Mouse (Mus musculus) kidney, postnatal 0 days (tissue): Measurements from ENCODE around the gene Ppfibp1. TPM values are rescaled to one million over a fixed set of nuclear protein-coding genes. Genes with fewer than 3 reads are reported as not detected.
A peak's percentile ranks its signal among the peaks of the same experiment; 100 is the strongest.

Experiments
- ATAC-seq: fragments of 200-750 bp; cut with Nextera tagmentation; replicated peaks from 2 replicates; pipeline ENCODE4 v1.8.0; 2017; ENCODE audit warnings: low read depth, moderate number of reproducible peaks, moderate TSS enrichment, moderate library complexity; ENCODE audit not compliant: low FRiP score
- DNase-seq: peaks from one replicate; pipeline ENCODE4 v3.0.0-alpha.2; 2016; ENCODE audit warnings: low spot score
- H3K27ac ChIP-seq: fragments of 300-500 bp; sonication (generic); 2 replicates; pipeline ENCODE4 v1.5.1; 2014; ENCODE audit warnings: mild to moderate bottlenecking
- H3K27me3 ChIP-seq: fragments of 300-500 bp; sonication (generic); 2 replicates; pipeline ENCODE4 v1.6.1; 2014; ENCODE audit warnings: low read length, mixed read lengths; ENCODE audit not compliant: insufficient read depth
- H3K36me3 ChIP-seq: fragments of 300-500 bp; sonication (generic); 2 replicates; pipeline ENCODE4 v1.6.1; 2014; ENCODE audit warnings: low read length, mixed read lengths; ENCODE audit not compliant: insufficient read depth
- H3K4me1 ChIP-seq: fragments of 300-500 bp; sonication (generic); replicated peaks from 2 replicates; pipeline ENCODE4 v1.6.1; 2014; ENCODE audit warnings: antibody characterized with exemption, low read length, mixed read lengths; ENCODE audit not compliant: insufficient read depth
- H3K4me2 ChIP-seq: fragments of 300-500 bp; sonication (generic); 2 replicates; pipeline ENCODE4 v1.6.1; 2014; ENCODE audit warnings: mild to moderate bottlenecking, low read length, moderate library complexity, mixed read lengths
- H3K4me3 ChIP-seq: fragments of 300-500 bp; sonication (generic); replicated peaks from 2 replicates; pipeline ENCODE4 v1.5.1; 2014; ENCODE audit warnings: low read depth, low read length
- H3K9ac ChIP-seq: fragments of 300-500 bp; sonication (generic); 2 replicates; pipeline ENCODE4 v1.6.1; 2014; ENCODE audit warnings: low read depth, low read length
- H3K9me3 ChIP-seq: fragments of 300-500 bp; sonication (generic); replicated peaks from 2 replicates; pipeline ENCODE4 v1.6.1; 2016; ENCODE audit warnings: low read length, inconsistent platforms, mixed read lengths
- CTCF ChIP-seq: IDR thresholded peaks from 2 replicates; pipeline ENCODE4 v1.5.1; 2016; ENCODE audit warnings: antibody characterized with exemption, low read depth, mild to moderate bottlenecking, moderate library complexity
- WGBS: fragments of 180-500 bp; shearing (Covaris S2); extraction: QIAGEN DNeasy Blood & Tissue Kit; methylation state at CpG from one replicate; pipeline ENCODE4 v1.1.7; 2014; 5-methylcytosine and 5-hydroxymethylcytosine counted together
- polyA plus RNA-seq: library from polyadenylated mRNA; unstranded; fragments of >200 nt; fragmentation: Nextera tagmentation; extraction: Ambion mirVana; gene quantifications from 2 replicates; pipeline ENCODE4 v1.2.1, GENCODE M21; 2015

The Ppfibp1 gene
- polyA plus RNA-seq, 1 experiment from 2014 or later, result 55.9 TPM

- H3K36me3 ChIP-seq, result no peaks in the 10 kb centered on the region
- H3K27me3 ChIP-seq, result no peaks in the 10 kb centered on the region
- H3K4me1 ChIP-seq, result peaks cover 12% of the 10 kb centered on the region; the same call in 1 of the 2 replicates
- no peak overlapping the region for H3K27ac ChIP-seq
- DNase-seq (peak; percentile 31), ATAC-seq (peak; percentile 57; the same call in 1 of the 2 replicates)
- 45% methylated on average over 9 of the region's 9 CpGs for WGBS
- TF ChIP-seq CTCF, result no peak
- H3K9ac ChIP-seq, result no peak overlapping the region
- no peaks in the 10 kb centered on the region for H3K9me3 ChIP-seq
- no peak overlapping the region for H3K4me2 ChIP-seq
- no peak overlapping the region for H3K4me3 ChIP-seq
Measured at GRCm38 (mm10) chr6:146959908-146960680, 71.8 kb downstream of the Ppfibp1 start.

DNA sequence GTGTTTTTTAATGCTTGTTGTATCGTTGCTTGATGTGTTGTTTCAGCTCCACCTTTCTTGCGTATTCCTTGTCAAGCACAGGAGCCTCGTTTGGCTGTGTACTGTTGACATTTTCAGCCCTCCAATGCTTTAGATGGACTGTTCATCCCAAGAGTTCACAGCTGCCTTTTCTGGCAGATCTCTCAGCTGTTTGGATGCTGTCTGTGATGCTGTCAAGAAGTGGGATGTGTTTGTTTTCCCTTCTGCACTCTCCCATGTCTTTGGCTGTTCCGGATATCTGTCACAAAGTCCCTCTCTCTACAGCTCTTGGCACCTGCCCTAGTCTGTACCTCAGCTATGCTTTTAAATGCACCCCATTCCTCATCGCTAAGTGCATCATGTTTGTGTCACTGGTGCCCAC lies 72.7 kb downstream of the Ppfibp1 start:
- Histone ChIP-seq H3K27ac (no peak overlapping the region), H3K4me2 (no peak overlapping the region), H3K4me3 (no peak overlapping the region), H3K9me3 (no peaks in the 10 kb centered on the region), H3K36me3 (no peaks in the 10 kb centered on the region), H3K9ac (no peak overlapping the region), H3K4me1 (peaks cover 13% of the 10 kb centered on the region; the same call in 1 of the 2 replicates), H3K27me3 (no peaks in the 10 kb centered on the region)
- WGBS, result 69% methylated on average over 5 of the region's 5 CpGs
- no peak for DNase-seq
- TF ChIP-seq CTCF, result no peak
- ATAC-seq, result no peak

DNA sequence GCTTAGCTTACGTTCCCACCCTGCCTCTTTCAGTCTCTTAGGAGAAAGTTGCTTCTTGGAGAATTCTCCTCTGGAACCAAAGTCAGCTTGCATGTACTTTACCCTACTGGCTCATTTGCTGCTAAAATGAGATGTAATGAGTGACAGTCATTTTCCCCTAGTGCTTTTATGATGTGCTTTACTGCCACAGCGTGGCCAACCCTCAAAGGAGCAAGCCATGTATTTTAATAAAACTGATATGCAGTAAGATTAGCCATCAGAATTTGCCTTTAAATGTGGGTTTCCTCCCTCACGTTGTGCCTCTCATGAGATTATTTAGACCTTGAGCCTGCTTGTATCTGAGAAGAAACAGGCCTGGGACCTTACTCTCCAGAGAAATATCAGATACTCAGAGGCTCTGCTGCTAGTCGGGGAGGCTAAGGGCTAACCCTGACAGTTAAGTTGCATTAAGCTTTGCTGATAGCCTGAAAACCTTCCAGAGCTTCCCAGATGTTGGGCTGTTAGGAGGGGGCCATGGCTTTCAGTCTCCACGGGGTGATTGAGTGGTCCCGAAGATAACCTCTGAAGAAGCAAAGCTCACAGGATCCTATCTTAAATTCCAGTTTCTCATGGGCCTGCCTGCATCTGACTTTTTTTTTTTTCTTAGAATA lies 73.7 kb downstream of the Ppfibp1 start:
- H3K27me3 ChIP-seq, result no peaks in the 10 kb centered on the region
- H3K4me3 ChIP-seq, result no peak overlapping the region
- peak; percentile 53 for DNase-seq
- 58% methylated on average over 6 of the region's 6 CpGs for WGBS
- no peak overlapping the region for H3K4me2 ChIP-seq
- no peak for ATAC-seq
- peaks cover 18% of the 10 kb centered on the region; the same call in 1 of the 2 replicates for H3K4me1 ChIP-seq
- H3K36me3 ChIP-seq, result no peaks in the 10 kb centered on the region
- H3K9me3 ChIP-seq, result no peaks in the 10 kb centered on the region
- peak; percentile 63 for TF ChIP-seq CTCF
- H3K9ac ChIP-seq, result no peak overlapping the region
- no peak overlapping the region for H3K27ac ChIP-seq

DNA sequence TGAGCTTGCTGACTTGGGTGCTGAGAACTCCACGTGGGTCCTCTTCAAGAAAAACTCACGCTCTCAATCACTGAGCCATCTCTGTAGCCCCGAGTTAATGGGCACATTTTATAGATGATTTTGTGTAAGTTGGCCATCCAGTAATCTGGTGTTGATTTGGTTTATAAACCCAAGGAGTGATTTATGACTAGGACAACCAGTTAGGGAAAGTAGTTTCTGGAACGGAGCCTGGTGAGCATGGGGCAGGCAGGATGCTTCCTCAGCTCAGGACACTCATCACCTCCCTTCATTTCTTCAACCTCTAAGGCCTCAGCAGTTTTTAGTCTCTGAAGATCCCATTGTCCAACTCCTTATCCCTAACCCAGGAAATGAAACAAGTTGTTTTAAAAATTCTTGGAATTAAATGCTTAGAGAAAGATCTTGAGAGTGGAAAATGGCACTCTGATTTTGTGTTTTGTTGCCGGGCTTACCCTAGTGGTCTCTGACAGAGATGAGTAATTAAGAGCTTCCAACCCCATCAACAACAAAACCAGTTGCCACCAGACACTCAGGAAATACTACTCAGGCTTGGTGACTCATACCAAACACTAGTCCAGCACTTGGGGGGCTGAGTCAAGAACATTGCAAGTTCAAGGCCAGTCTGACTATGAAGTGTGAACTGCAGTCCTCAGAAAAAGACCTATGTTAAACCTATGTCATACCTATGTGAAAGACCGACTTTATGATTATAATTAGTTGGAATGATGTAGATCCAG lies 75.3 kb downstream of the Ppfibp1 start:
- Histone ChIP-seq H3K9me3 (no peaks in the 10 kb centered on the region), H3K27ac (no peak overlapping the region), H3K4me3 (no peak overlapping the region), H3K9ac (no peak overlapping the region), H3K4me2 (no peak overlapping the region), H3K4me1 (peaks cover 18% of the 10 kb centered on the region; the same call in 1 of the 2 replicates), H3K27me3 (no peaks in the 10 kb centered on the region), H3K36me3 (no peaks in the 10 kb centered on the region)
- WGBS, result 69% methylated on average over 6 of the region's 6 CpGs
- TF ChIP-seq CTCF, result no peak
- ATAC-seq (no peak), DNase-seq (no peak)

- H3K4me1 ChIP-seq, result peaks cover 13% of the 10 kb centered on the region; the same call in 1 of the 2 replicates
- H3K9me3 ChIP-seq, result no peaks in the 10 kb centered on the region
- H3K4me2 ChIP-seq, result no peak overlapping the region
- H3K4me3 ChIP-seq, result no peak overlapping the region
- no peak overlapping the region for H3K27ac ChIP-seq
- H3K36me3 ChIP-seq, result no peaks in the 10 kb centered on the region
- ATAC-seq (0 out of 2 replicates have a peak, but pooled peaks have one; percentile 52), DNase-seq (no peak)
- WGBS, result 78% methylated on average over 13 of the region's 13 CpGs
- TF ChIP-seq CTCF, result no peak
- H3K27me3 ChIP-seq, result no peaks in the 10 kb centered on the region
- no peak overlapping the region for H3K9ac ChIP-seq
Measured at GRCm38 (mm10) chr6:146965139-146965772, 77.0 kb downstream of the Ppfibp1 start.
